Mouse (Mus musculus) hindbrain, postnatal 0 days (tissue): ENCODE results near the gene Nthl1. TPM values are rescaled to one million over a fixed set of nuclear protein-coding genes. Genes with fewer than 3 reads are reported as not detected.

Experiments
- ATAC-seq: fragments of 200-750 bp; cut with Nextera tagmentation; 2 replicates; pipeline ENCODE4 v1.8.0; 2017; ENCODE audit warnings: mild to moderate bottlenecking, moderate TSS enrichment, moderate library complexity
- DNase-seq: peaks from one replicate; pipeline ENCODE4 v3.0.0-alpha.2; 2015; ENCODE audit warnings: low spot score
- H3K27ac ChIP-seq: fragments of 300-500 bp; sonication (generic); 2 replicates; pipeline ENCODE4 v1.5.1; 2014; ENCODE audit warnings: mild to moderate bottlenecking
- H3K27me3 ChIP-seq: fragments of 300-500 bp; sonication (generic); 2 replicates; pipeline ENCODE4 v1.6.1; 2014; ENCODE audit warnings: low read length, mixed read lengths; ENCODE audit not compliant: insufficient read depth
- H3K36me3 ChIP-seq: fragments of 300-500 bp; sonication (generic); 2 replicates; pipeline ENCODE4 v1.6.1; 2014; ENCODE audit warnings: low read length, mixed read lengths; ENCODE audit not compliant: insufficient read depth
- H3K4me1 ChIP-seq: fragments of 300-500 bp; sonication (generic); 2 replicates; pipeline ENCODE4 v1.6.1; 2014; ENCODE audit warnings: antibody characterized with exemption, low read length, mixed read lengths; ENCODE audit not compliant: insufficient read depth
- H3K4me2 ChIP-seq: fragments of 300-500 bp; sonication (generic); 2 replicates; pipeline ENCODE4 v1.6.1; 2014; ENCODE audit warnings: low read depth, mild to moderate bottlenecking, low read length, moderate library complexity, mixed read lengths
- H3K4me3 ChIP-seq: fragments of 300-500 bp; sonication (generic); 2 replicates; pipeline ENCODE4 v1.5.1; 2014; ENCODE audit warnings: low read length
- H3K9ac ChIP-seq: fragments of 300-500 bp; sonication (generic); replicated peaks from 2 replicates; pipeline ENCODE4 v1.6.1; 2014; ENCODE audit warnings: mild to moderate bottlenecking, low read length, moderate library complexity, mixed read lengths
- H3K9me3 ChIP-seq: fragments of 300-500 bp; sonication (generic); 2 replicates; pipeline ENCODE4 v1.6.1; 2016; ENCODE audit warnings: low read length, mixed read lengths
- CTCF ChIP-seq: IDR thresholded peaks from 2 replicates; pipeline ENCODE4 v1.5.1; 2016; ENCODE audit warnings: antibody characterized with exemption, control low read depth, low read depth
- WGBS: fragments of 180-500 bp; shearing (Covaris S2); extraction: QIAGEN DNeasy Blood & Tissue Kit; methylation state at CpG from one replicate; pipeline ENCODE4 v1.1.7; 2014; 5-methylcytosine and 5-hydroxymethylcytosine counted together
- polyA plus RNA-seq: library from polyadenylated mRNA; unstranded; fragments of >200 nt; fragmentation: Nextera tagmentation; extraction: Ambion mirVana; gene quantifications from 2 replicates; pipeline ENCODE4 v1.2.1, GENCODE M21; 2015
- total RNA-seq: library from RNA; depleted of rRNA; stranded (reverse); fragments of >200 nt; gene quantifications from 2 replicates; pipeline ENCODE4 v1.2.3, GENCODE M21; 2014

Nthl1 gene
- total and polyA plus RNA-seq, 2 experiments from 2014 or later, result 4.2 to 7.2 TPM

GRCm38 (mm10) chr17:24642791-24643343, 10.4 kb downstream of the Nthl1 start:
- Histone ChIP-seq H3K27me3 (no peaks in the 10 kb centered on the region), H3K4me3 (no peak overlapping the region), H3K9me3 (no peaks in the 10 kb centered on the region), H3K4me1 (no peaks in the 10 kb centered on the region), H3K9ac (no peak overlapping the region), H3K4me2 (no peak overlapping the region), H3K36me3 (0 out of 2 replicates have a peak, but pooled peaks cover 16% of the 10 kb centered on the region), H3K27ac (no peak overlapping the region)
- 84% methylated on average over 6 of the region's 6 CpGs for WGBS
- no peak for DNase-seq
- no peak for ATAC-seq
- no peak for TF ChIP-seq CTCF

- no peak overlapping the region for H3K4me2 ChIP-seq
- no peaks in the 10 kb centered on the region for H3K9me3 ChIP-seq
- WGBS, result 61% methylated on average over 6 of the region's 7 CpGs
- no peaks in the 10 kb centered on the region for H3K27me3 ChIP-seq
- H3K27ac ChIP-seq, result peak overlapping the region; percentile 60; the same call in 1 of the 2 replicates
- H3K4me3 ChIP-seq, result no peak overlapping the region
- H3K36me3 ChIP-seq, result 0 out of 2 replicates have a peak, but pooled peaks cover 10% of the 10 kb centered on the region
- no peaks in the 10 kb centered on the region for H3K4me1 ChIP-seq
- ATAC-seq, result no peak
- H3K9ac ChIP-seq, result no peak overlapping the region
- no peak for TF ChIP-seq CTCF
- DNase-seq, result no peak
Observed at GRCm38 (mm10) chr17:24644030-24644715, 11.7 kb downstream of the Nthl1 start.

DNA sequence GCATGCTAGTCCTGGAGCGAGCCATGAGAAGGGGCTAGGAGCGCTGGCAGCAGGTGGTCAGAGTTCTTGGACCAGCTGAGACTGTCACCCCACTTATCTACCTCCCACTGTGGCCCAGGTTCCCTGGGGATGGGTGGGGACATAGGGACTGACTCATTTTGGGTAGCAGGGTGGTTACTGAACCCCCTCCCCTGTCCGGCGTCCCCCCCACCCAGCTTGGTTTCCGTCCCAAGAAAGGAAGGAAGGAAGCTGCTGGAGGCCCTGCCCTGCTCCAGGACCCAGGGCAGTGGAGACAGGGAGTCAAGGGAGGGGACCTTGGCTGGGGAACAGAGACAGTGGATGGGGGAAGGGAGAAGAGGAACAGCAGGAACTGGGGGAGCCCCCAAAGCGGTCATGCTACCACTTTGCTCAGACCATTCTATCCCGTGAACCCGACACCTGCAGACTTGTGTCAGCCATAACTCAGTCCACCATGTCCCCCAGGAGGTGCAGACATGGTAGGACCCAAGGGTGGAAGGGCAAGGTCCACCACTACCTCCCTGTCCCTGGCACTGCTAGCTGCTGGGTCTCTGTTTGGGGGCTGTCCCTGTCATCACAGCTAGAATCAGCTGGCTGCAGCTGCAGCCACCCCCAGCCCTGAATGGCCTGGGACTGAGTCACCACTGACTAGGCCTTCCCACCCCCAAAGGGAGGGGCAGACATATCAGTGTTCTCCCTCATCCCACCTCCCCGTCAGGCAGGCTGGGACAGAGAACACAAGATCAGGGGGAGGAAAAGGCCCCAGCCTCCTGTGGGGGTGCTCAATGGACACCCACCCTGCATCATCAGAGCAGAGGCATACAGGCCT, 12.6 kb downstream of the Nthl1 start:
- no peak overlapping the region for H3K9ac ChIP-seq
- no peak for TF ChIP-seq CTCF
- 77% methylated on average over 9 of the region's 9 CpGs for WGBS

GRCm38 (mm10) chr17:24645916-24646315, 13.4 kb downstream of the Nthl1 start:
- no peaks in the 10 kb centered on the region for H3K27me3 ChIP-seq
- ATAC-seq (no peak), DNase-seq (no peak)
- no peak overlapping the region for H3K9ac ChIP-seq
- no peaks in the 10 kb centered on the region for H3K36me3 ChIP-seq
- no peaks in the 10 kb centered on the region for H3K9me3 ChIP-seq
- no peak for TF ChIP-seq CTCF
- H3K27ac ChIP-seq, result 0 out of 2 replicates have a peak overlapping the region, but pooled peaks have one; percentile 11
- H3K4me2 ChIP-seq, result no peak overlapping the region
- H3K4me3 ChIP-seq, result no peak overlapping the region
- 83% methylated on average over 3 of the region's 3 CpGs for WGBS
- H3K4me1 ChIP-seq, result peaks cover 4% of the 10 kb centered on the region; the same call in 1 of the 2 replicates

More for the DNA sequence above, 12.6 kb downstream of the Nthl1 start:
- peaks cover 4% of the 10 kb centered on the region; the same call in 1 of the 2 replicates for H3K4me1 ChIP-seq
- no peaks in the 10 kb centered on the region for H3K27me3 ChIP-seq
- H3K36me3 ChIP-seq, result 0 out of 2 replicates have a peak, but pooled peaks cover under 1% of the 10 kb centered on the region
- H3K4me2 ChIP-seq, result no peak overlapping the region
- DNase-seq (no peak), ATAC-seq (no peak)
- H3K9me3 ChIP-seq, result no peaks in the 10 kb centered on the region
- peak overlapping the region; percentile 60; the same call in 1 of the 2 replicates for H3K27ac ChIP-seq
- H3K4me3 ChIP-seq, result no peak overlapping the region

GRCm38 (mm10) chr17:24646381-24646780, 13.9 kb downstream of the Nthl1 start:
- DNase-seq, result no peak
- Histone ChIP-seq H3K27me3 (no peaks in the 10 kb centered on the region), H3K4me1 (peaks cover 4% of the 10 kb centered on the region; the same call in 1 of the 2 replicates), H3K4me3 (no peak overlapping the region), H3K27ac (no peak overlapping the region), H3K9ac (no peak overlapping the region), H3K4me2 (no peak overlapping the region), H3K9me3 (no peaks in the 10 kb centered on the region), H3K36me3 (no peaks in the 10 kb centered on the region)
- ATAC-seq, result no peak
- WGBS, result 79% methylated on average over 4 of the region's 4 CpGs
- TF ChIP-seq CTCF, result no peak

GRCm38 (mm10) chr17:24647493-24647892, 15.0 kb downstream of the Nthl1 start:
- Histone ChIP-seq H3K9ac (peak overlapping the region; percentile 33; the same call in 1 of the 2 replicates), H3K4me2 (peak overlapping the region; percentile 27; the same call in 1 of the 2 replicates), H3K27me3 (no peaks in the 10 kb centered on the region), H3K27ac (no peak overlapping the region; the same call in 1 of the 2 replicates), H3K4me3 (no peak overlapping the region), H3K9me3 (no peaks in the 10 kb centered on the region), H3K4me1 (peaks cover 4% of the 10 kb centered on the region; the same call in 1 of the 2 replicates), H3K36me3 (no peaks in the 10 kb centered on the region)
- TF ChIP-seq CTCF, result no peak
- ATAC-seq (no peak), DNase-seq (no peak)
- WGBS, result 75% methylated on average over 11 of the region's 11 CpGs
